Mouse (Mus musculus) C2C12 (cell line): ENCODE results near the gene C1qtnf1. TPM values are rescaled to one million over a fixed set of nuclear protein-coding genes. Genes with fewer than 3 reads are reported as not detected.

ENCODE experiments used
- H3K27me3 ChIP-seq: one replicate; pipeline ENCODE4 v1.6.1; 2011; ENCODE audit not compliant: control insufficient read depth, insufficient read depth, insufficient read length
- H3K36me3 ChIP-seq: one replicate; pipeline ENCODE4 v1.6.1; 2011; ENCODE audit not compliant: control insufficient read depth, insufficient read depth
- H3K4me3 ChIP-seq: one replicate; pipeline ENCODE4 v1.5.1; 2011; ENCODE audit warnings: mild to moderate bottlenecking, control low read depth; ENCODE audit not compliant: poor library complexity, insufficient read depth, severe bottlenecking
- H3K79me2 ChIP-seq: one replicate; pipeline ENCODE4 v1.6.1; 2011; ENCODE audit not compliant: control insufficient read depth, insufficient read depth
- H3K79me3 ChIP-seq: one replicate; pipeline ENCODE4 v1.6.1; 2011; ENCODE audit warnings: low read depth, control low read depth
- H3ac ChIP-seq: one replicate; pipeline ENCODE3; 2011; ENCODE audit warnings: low read depth; ENCODE audit not compliant: control insufficient read depth, insufficient read length
- CEBPB ChIP-seq: IDR thresholded peaks from one replicate; pipeline ENCODE4 v1.6.1; 2011; ENCODE audit warnings: low read depth, mild to moderate bottlenecking, control low read depth, moderate library complexity
- CTCF ChIP-seq: IDR thresholded peaks from one replicate; pipeline ENCODE4 v1.5.1; 2011; ENCODE audit not compliant: control insufficient read depth, insufficient read depth, insufficient read length
- FOSL1 ChIP-seq: IDR thresholded peaks from one replicate; pipeline ENCODE4 v1.8.0; 2011; ENCODE audit warnings: mild to moderate bottlenecking, low read length; ENCODE audit not compliant: poor library complexity, insufficient read depth, severe bottlenecking
- MAX ChIP-seq: IDR thresholded peaks from one replicate; pipeline ENCODE4 v1.6.1; 2011; ENCODE audit warnings: mild to moderate bottlenecking, control low read depth
- MYOD1 ChIP-seq: IDR thresholded peaks from one replicate; pipeline ENCODE4 v1.6.1; 2011; ENCODE audit warnings: low read depth; ENCODE audit not compliant: control insufficient read depth, insufficient read length
- MYOG ChIP-seq: IDR thresholded peaks from one replicate; pipeline ENCODE4 v1.6.1; 2011; ENCODE audit not compliant: control insufficient read depth, insufficient read length; ENCODE audit errors: extremely low read depth
- USF1 ChIP-seq: IDR thresholded peaks from one replicate; pipeline ENCODE4 v1.6.1; 2011; ENCODE audit warnings: low read depth, mild to moderate bottlenecking, control low read depth, moderate library complexity
- polyA plus RNA-seq: library from polyadenylated mRNA; unstranded; fragments of >200 nt; fragmentation: generic; extraction: Trizol; gene quantifications from one replicate; pipeline ENCODE4 v1.2.1, GENCODE M21; 2012; ENCODE audit warnings: missing spikeins

The C1qtnf1 gene
- polyA plus RNA-seq, 1 experiment: 2.0 TPM

DNA sequence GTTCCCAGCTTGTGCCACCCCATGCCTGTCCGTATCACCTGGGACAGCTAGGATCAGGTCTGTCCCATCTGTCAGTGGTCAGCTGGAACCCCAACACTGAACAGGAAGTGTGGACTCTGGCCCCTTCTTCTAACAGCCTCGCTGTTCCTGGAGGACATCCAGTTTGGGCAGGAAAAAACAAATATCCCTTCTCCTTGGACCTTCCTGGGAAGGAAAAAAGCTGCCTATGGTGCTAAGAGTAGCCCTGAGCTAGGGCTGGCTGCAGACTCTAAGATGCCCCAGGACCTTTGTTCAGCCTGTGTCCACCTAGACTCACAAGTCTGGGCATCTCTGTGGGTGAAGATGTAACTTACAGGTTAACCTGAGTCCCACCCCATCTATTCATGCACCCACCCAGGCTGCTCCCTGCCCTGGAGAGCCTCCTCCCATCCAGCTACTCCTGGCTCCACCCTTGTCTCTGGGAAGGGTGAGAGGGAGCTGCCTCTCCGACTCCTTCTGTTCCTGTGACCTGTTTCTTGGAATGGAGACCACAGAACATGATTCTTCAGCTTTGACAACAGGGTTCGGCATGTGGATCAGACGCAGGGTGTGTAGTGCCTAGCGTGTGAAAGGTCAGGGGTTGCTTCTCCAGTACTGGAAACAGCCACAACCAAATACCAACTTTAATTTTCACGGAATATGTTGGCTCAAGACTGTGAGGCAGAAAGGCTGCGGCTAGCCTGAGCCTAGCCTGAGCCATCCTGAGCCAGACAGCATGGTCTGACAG is 1.1 kb downstream of the C1qtnf1 start:
- H3K36me3 ChIP-seq: no peaks in the 10 kb centered on the region
- no peak overlapping the region for H3K4me3 ChIP-seq
- TF ChIP-seq USF1 (no peak), MYOG (no peak), FOSL1 (no peak), MAX (no peak), CEBPB (no peak), MYOD1 (no peak), CTCF (no peak)

DNA sequence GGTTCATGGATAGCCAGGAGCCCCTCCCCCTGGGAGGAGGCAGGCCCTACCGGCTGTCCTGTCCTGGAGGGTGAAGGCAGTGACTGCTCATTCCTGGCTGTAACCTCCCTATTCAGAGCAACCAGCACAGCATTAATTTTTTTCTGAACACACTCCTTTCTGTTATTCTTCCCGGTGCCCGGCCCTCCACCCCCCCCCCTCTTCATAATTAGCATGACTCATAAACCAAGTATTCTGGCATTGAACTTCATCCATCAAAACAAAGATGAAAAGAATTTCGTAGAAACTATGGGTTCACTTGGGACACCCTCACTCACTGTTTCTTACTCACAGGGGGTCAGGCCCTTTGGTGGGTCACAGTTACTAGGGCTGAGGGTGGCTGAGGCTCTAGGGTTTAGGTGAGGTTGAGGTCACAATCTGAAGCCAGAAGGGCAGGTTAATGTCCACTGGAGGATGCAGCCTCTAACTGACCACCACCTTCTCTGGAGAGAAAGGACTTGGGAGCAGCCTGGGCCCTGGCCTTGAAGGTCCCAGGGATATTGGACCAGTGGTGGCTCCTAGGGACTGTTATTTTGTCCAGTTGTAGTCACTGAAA is 2.4 kb downstream of the C1qtnf1 start:
- Histone ChIP-seq H3K79me2 (no peaks in the 10 kb centered on the region), H3K4me3 (no peak overlapping the region), H3K36me3 (no peaks in the 10 kb centered on the region), H3K27me3 (no peaks in the 10 kb centered on the region), H3ac (no peak overlapping the region), H3K79me3 (no peaks in the 10 kb centered on the region)
- TF ChIP-seq MYOD1 (no peak), FOSL1 (peak; percentile 50)

More for the DNA sequence above, 1.1 kb downstream of the C1qtnf1 start:
- Histone ChIP-seq H3K27me3 (no peaks in the 10 kb centered on the region), H3K79me2 (no peaks in the 10 kb centered on the region), H3ac (no peak overlapping the region), H3K79me3 (no peaks in the 10 kb centered on the region)

DNA sequence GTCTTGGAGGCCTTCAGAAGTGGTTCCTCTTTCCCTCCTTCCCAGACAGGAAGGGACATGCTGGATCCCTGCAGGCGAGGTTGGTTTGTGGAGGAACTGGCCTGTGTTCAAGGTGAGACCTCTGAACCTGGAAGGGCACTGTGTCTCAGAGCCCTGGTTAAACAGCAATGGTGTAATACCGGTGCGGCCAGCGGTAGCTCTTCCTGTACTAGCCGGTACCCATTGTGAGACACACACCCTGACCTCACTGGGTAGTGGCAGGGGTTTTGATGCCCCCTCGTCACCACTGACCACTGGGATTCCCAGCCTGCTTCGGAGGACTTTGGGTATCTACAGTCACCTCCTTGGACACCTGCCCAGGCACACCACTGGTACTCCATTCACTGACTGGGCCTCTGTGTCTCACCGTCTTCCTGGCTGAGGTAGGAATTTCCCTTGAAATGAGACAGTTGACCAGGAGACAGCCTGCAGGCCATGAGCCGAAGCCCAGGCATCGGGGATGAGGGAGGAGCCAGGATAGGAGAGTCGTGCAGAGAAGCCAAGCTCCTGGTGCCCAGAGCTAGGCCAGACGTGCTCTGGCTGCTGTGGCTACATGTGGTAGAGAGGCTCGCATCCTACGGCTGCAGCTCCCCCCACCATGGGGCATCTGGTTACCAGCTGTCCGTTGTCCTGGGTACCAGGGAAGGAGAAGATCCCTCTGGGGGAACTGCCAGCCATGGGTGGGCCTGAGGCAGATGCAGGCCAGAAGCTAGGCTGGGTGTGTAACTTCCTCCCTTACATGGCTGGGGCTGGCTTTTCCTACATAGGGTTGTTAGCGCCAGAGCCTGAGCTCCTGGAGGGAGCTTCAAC is 3.3 kb downstream of the C1qtnf1 start:
- no peaks in the 10 kb centered on the region for H3K79me2 ChIP-seq
- no peaks in the 10 kb centered on the region for H3K27me3 ChIP-seq
- no peak overlapping the region for H3ac ChIP-seq
- no peaks in the 10 kb centered on the region for H3K36me3 ChIP-seq
- H3K4me3 ChIP-seq: no peak overlapping the region
- TF ChIP-seq USF1 (no peak), CTCF (no peak), MYOD1 (no peak), CEBPB (no peak), MYOG (no peak), FOSL1 (no peak), MAX (no peak)
- no peaks in the 10 kb centered on the region for H3K79me3 ChIP-seq

DNA sequence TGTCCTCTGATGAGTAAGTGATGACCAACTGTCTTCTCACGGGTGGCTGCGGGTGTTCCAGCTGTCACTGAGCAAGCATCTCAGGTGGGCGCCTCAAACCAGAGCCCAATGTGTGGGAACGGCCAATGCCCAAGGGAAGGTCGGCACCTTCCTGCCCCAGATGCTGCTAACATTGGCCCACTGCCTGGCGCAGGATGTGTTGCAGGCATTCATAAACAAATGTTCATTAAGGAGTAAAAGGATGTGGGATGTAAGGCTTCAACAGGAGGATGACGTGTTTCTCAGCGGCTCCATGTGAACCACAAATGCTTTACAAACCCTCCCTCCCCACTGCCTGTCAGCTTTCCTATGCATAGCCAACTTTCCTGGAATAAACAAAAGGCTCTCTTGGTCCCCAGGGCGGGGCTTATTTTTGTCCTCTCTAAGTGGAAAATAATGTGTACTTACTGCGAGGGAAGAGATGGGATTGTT is 5.4 kb downstream of the C1qtnf1 start:
- H3K79me2 ChIP-seq: no peaks in the 10 kb centered on the region
- TF ChIP-seq FOSL1: peak; percentile 17
- no peak for TF ChIP-seq CTCF
- TF ChIP-seq MYOD1: peak; percentile 88
- no peaks in the 10 kb centered on the region for H3K79me3 ChIP-seq
- H3K27me3 ChIP-seq: no peaks in the 10 kb centered on the region
- H3ac ChIP-seq: peak overlapping the region; percentile 37
- no peak overlapping the region for H3K4me3 ChIP-seq
- no peaks in the 10 kb centered on the region for H3K36me3 ChIP-seq

GRCm38 (mm10) chr11:118434093-118434492 is 6.1 kb downstream of the C1qtnf1 start:
- no peaks in the 10 kb centered on the region for H3K79me2 ChIP-seq
- TF ChIP-seq USF1: no peak
- TF ChIP-seq MYOD1: no peak
- TF ChIP-seq CTCF: no peak
- TF ChIP-seq FOSL1: no peak
- no peak for TF ChIP-seq CEBPB
- TF ChIP-seq MAX: no peak
- no peak for TF ChIP-seq MYOG
- H3K4me3 ChIP-seq: no peak overlapping the region
- no peaks in the 10 kb centered on the region for H3K36me3 ChIP-seq
- no peaks in the 10 kb centered on the region for H3K27me3 ChIP-seq
- H3K79me3 ChIP-seq: no peaks in the 10 kb centered on the region
- H3ac ChIP-seq: no peak overlapping the region
